In the genomic region with DNA sequence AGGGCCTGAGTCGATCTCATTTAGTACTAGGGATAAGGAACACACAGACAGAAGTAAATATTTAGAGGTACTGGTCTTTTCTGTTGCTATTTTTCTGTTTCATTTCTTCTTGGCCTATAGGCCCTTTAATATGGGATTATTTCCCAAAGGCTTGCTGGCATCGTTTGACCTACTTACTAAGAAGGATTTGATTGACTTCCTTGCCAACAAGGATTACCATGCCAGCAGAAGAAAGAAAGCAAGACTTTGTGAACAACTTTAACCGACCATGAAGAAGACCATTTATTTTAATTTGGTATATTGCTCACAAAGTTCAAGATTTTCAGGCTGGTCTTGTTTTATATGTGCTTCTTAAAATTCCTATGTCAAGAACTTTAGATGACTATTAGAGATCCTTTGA, we compare ENCODE assay signal across 29 mouse cellular contexts. TPM values are rescaled to one million over a fixed set of nuclear protein-coding genes. Genes with fewer than 3 reads are reported as not detected.
DNase-seq lines count a peak whose midpoint lies in the region; ATAC-seq and TF ChIP-seq lines count a peak whose summit lies in the region.
"Had no signal": no experiment of that assay in that cellular context is flagged by ENCODE, and none has a peak within 500 bp of the region (broad histone marks: within the 10 kb centered on the region; RNA-seq: fewer than 3 reads in every experiment).

No protein-coding gene starts in this region.

- H3K27me3 ChIP-seq in hindbrain, postnatal 0 days (ENCODE audit: insufficient read depth, low read length): no peaks in the 10 kb centered on the region
- peaks cover 11% of the 10 kb centered on the region; the same call in 1 of the 2 replicates for H3K27me3 ChIP-seq in hindbrain, embryonic 13.5 days
- H3K27me3 ChIP-seq in limb, embryonic 11.5 days (ENCODE audit: control insufficient read depth, insufficient read depth, low read length): no peaks in the 10 kb centered on the region
- H3K27me3 ChIP-seq in limb, embryonic 10.5 days (ENCODE audit: low read depth, poor library complexity, severe bottlenecking): no peaks in the 10 kb centered on the region
- H3K27me3 ChIP-seq: CH12.LX; embryonic facial prominence, embryonic 13.5 days; embryonic facial prominence, embryonic 15.5 days; forebrain, embryonic 12.5 days; forebrain, embryonic 15.5 days; Patski had no signal

- H3K4me1 ChIP-seq in hindbrain, postnatal 0 days (ENCODE audit: insufficient read depth, low read length): no peaks in the 10 kb centered on the region
- H3K4me1 ChIP-seq in hindbrain, embryonic 13.5 days (replicated peaks): peaks cover 6% of the 10 kb centered on the region
- peaks cover 27% of the 10 kb centered on the region for H3K4me1 ChIP-seq in limb, embryonic 11.5 days (ENCODE audit: control insufficient read depth, insufficient read depth, low read length)
- H3K4me1 ChIP-seq in limb, embryonic 10.5 days: peaks cover 59% of the 10 kb centered on the region

- peak; percentile 32 for DNase-seq in hindbrain, postnatal 0 days (ENCODE audit: low spot score)
- DNase-seq in limb, embryonic 11.5 days (ENCODE audit: low spot score): no peak
- DNase-seq in limb, embryonic 10.5 days (ENCODE audit: low spot score): no peak
- DNase-seq in adipocyte (ENCODE audit: low spot score): peak; percentile 78
- DNase-seq in retina, postnatal 1 day: peak; percentile 31
- DNase-seq in layer of hippocampus, adult 11-12 months (ENCODE audit: low spot score): no peak
- DNase-seq: adrenal gland, adult 2 months; adrenal gland, postnatal 10 days; adrenal gland, postnatal 25 days; B cell, adult 2 months; cerebellum, adult 11 months; cerebellum, adult 18-20 months; cerebellum, adult 8-10 months; cerebellum, adult 9-11 months; cerebellum, postnatal 14 days; cerebellum, postnatal 36 days; embryo, embryonic 11 days had no signal

- no peak overlapping the region for H3K27ac ChIP-seq in hindbrain, postnatal 0 days
- H3K27ac ChIP-seq in hindbrain, embryonic 13.5 days: no peak overlapping the region
- 0 out of 2 replicates have a peak overlapping the region, but pooled peaks have one; percentile 8 for H3K27ac ChIP-seq in limb, embryonic 11.5 days (replicated peaks; ENCODE audit: low read depth, low read length)
- H3K27ac ChIP-seq in limb, embryonic 10.5 days: no peak overlapping the region
- H3K27ac ChIP-seq: embryonic facial prominence, embryonic 13.5 days; embryonic facial prominence, embryonic 15.5 days; forebrain, embryonic 12.5 days; forebrain, embryonic 15.5 days had no signal

- no peak for TF ChIP-seq CTCF in hindbrain, postnatal 0 days (IDR thresholded peaks at IDR 0.05; ENCODE audit: low read depth)

- no peak for ATAC-seq in hindbrain, postnatal 0 days
- no peak for ATAC-seq in hindbrain, embryonic 13.5 days (ENCODE audit: low FRiP score)
- ATAC-seq in limb, embryonic 11.5 days (ENCODE audit: insufficient number of reproducible peaks, low FRiP score, low TSS enrichment, low read depth): no peak
- ATAC-seq: activated CD4-positive, CD25-positive, alpha-beta regulatory T cell, adult 4 months; CD4-positive, CD25-positive, alpha-beta regulatory T cell, adult 4 months; forebrain, embryonic 15.5 days; Patski had no signal

- WGBS in hindbrain, postnatal 0 days: 53% methylated on average over 3 of the region's 3 CpGs
- 74% methylated on average over 3 of the region's 3 CpGs for WGBS in hindbrain, embryonic 13.5 days
- 71% methylated on average over 3 of the region's 3 CpGs for WGBS in limb, embryonic 11.5 days
- 81% methylated on average over 3 of the region's 3 CpGs for WGBS in limb, embryonic 10.5 days

- no peak overlapping the region for H3K4me3 ChIP-seq in hindbrain, postnatal 0 days (ENCODE audit: low read length)
- no peak overlapping the region for H3K4me3 ChIP-seq in hindbrain, embryonic 13.5 days
- H3K4me3 ChIP-seq in limb, embryonic 11.5 days (ENCODE audit: low read depth, low read length): no peak overlapping the region
- H3K4me3 ChIP-seq in limb, embryonic 10.5 days: no peak overlapping the region
- H3K4me3 ChIP-seq: embryonic facial prominence, embryonic 13.5 days; embryonic facial prominence, embryonic 15.5 days; erythroblast, embryonic 14.5 days; forebrain, embryonic 10.5 days; forebrain, embryonic 12.5 days; forebrain, embryonic 15.5 days had no signal

- no peaks in the 10 kb centered on the region for H3K9me3 ChIP-seq in hindbrain, postnatal 0 days (ENCODE audit: low read length)
- no peaks in the 10 kb centered on the region for H3K9me3 ChIP-seq in hindbrain, embryonic 13.5 days
- H3K9me3 ChIP-seq in limb, embryonic 11.5 days (ENCODE audit: control insufficient read depth, low read length): no peaks in the 10 kb centered on the region
- no peaks in the 10 kb centered on the region for H3K9me3 ChIP-seq in limb, embryonic 10.5 days (replicated peaks)
- H3K9me3 ChIP-seq: embryonic facial prominence, embryonic 13.5 days; embryonic facial prominence, embryonic 15.5 days; forebrain, embryonic 10.5 days; forebrain, embryonic 12.5 days; forebrain, embryonic 15.5 days; G1E had no signal

- no peak overlapping the region for H3K9ac ChIP-seq in hindbrain, postnatal 0 days (replicated peaks; ENCODE audit: low read length)
- no peak overlapping the region for H3K9ac ChIP-seq in hindbrain, embryonic 13.5 days
- no peak overlapping the region for H3K9ac ChIP-seq in limb, embryonic 11.5 days (ENCODE audit: low read length)
- H3K9ac ChIP-seq: embryonic facial prominence, embryonic 13.5 days; embryonic facial prominence, embryonic 15.5 days; forebrain, embryonic 12.5 days; forebrain, embryonic 15.5 days had no signal

- H3K4me2 ChIP-seq in hindbrain, postnatal 0 days (ENCODE audit: low read depth, low read length): no peak overlapping the region
- no peak overlapping the region for H3K4me2 ChIP-seq in hindbrain, embryonic 13.5 days
- no peak overlapping the region for H3K4me2 ChIP-seq in limb, embryonic 11.5 days (ENCODE audit: low read depth, severe bottlenecking)
- H3K4me2 ChIP-seq: embryonic facial prominence, embryonic 13.5 days; embryonic facial prominence, embryonic 15.5 days; forebrain, embryonic 12.5 days; forebrain, embryonic 15.5 days had no signal

- no peaks in the 10 kb centered on the region for H3K36me3 ChIP-seq in hindbrain, postnatal 0 days (ENCODE audit: insufficient read depth, low read length)
- no peaks in the 10 kb centered on the region for H3K36me3 ChIP-seq in hindbrain, embryonic 13.5 days
- no peaks in the 10 kb centered on the region for H3K36me3 ChIP-seq in limb, embryonic 11.5 days (ENCODE audit: control insufficient read depth, insufficient read depth, low read length)
- peaks cover 28% of the 10 kb centered on the region for H3K36me3 ChIP-seq in limb, embryonic 10.5 days
- H3K36me3 ChIP-seq: embryonic facial prominence, embryonic 15.5 days; forebrain, embryonic 10.5 days; forebrain, embryonic 12.5 days; forebrain, embryonic 15.5 days; G1E had no signal

RNA-seq across cellular contexts. Expression of gene Lhfpl2, which starts 42.8 kb away (rescaled TPM):
- total RNA-seq in hindbrain, postnatal 0 days (2014; rRNA removed): 32.1 and 33.5 TPM in 2 replicates
- 14.7 and 15.3 TPM in 2 replicates for polyA plus RNA-seq in hindbrain, postnatal 0 days (2015; fragmentation: Nextera tagmentation; extraction: Ambion mirVana)
- polyA plus RNA-seq in hindbrain, embryonic 13.5 days (2015; fragmentation: Nextera tagmentation; extraction: Ambion mirVana): 17.6 and 18.4 TPM in 2 replicates
- polyA plus RNA-seq in limb, embryonic 11.5 days (2014; fragmentation: Nextera tagmentation; extraction: Ambion mirVana): 37.4 and 40.8 TPM in 2 replicates
- polyA plus RNA-seq in limb, embryonic 10.5 days (2016; fragmentation: Nextera tagmentation; extraction: Ambion mirVana): 33.7 and 44.0 TPM in 2 replicates
- total RNA-seq: CH12.LX had no signal
- polyA plus RNA-seq: activated CD4-positive, CD25-positive, alpha-beta regulatory T cell, adult 4 months; erythroblast, embryonic 14.5 days; G1E had no signal

Comparison
In these comparisons a context has a peak if more than half of its experiments do, and no peak if none do; other contexts are left out.
1. DNase-seq: peak in hindbrain, postnatal 0 days (single experiment), adipocyte (single experiment) and retina, postnatal 1 day (single experiment); none in limb, embryonic 11.5 days (single experiment), limb, embryonic 10.5 days (single experiment) and layer of hippocampus, adult 11-12 months (single experiment).